Mouse (Mus musculus) MEL-GATA-1-ER (cell line): ENCODE data around the gene Adora3.

ENCODE experiments used
- DNase-seq: peaks from one replicate; pipeline ENCODE4 v3.0.0-alpha.2; 2012; ENCODE audit warnings: low read depth; ENCODE audit errors: extremely low read depth

The Adora3 gene

GRCm38 (mm10) chr3:105928781-105929180 is 58.1 kb downstream of the Adora3 start:
- no peak for DNase-seq

- no peak for DNase-seq
Observed at GRCm38 (mm10) chr3:105929821-105930220, 59.2 kb downstream of the Adora3 start.

DNA sequence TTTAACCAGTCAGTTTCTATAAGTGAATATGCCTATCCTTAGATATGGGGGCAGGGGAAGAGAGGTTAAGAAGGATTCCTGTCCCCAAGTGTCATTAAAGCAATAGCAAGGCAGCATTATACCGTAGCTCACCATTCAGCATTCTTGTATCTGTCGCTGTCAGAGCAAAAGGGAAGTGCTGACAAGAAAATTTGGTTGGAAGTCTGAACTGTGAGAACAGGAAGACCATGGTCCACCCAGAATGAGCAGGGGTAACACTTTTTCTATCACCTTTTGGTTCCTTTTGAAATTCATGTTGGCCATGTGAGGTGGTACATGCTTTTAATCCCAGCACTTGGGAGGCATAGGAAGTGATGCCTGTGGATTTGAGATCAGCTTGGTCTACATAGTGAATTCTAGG is 60.4 kb downstream of the Adora3 start:
- DNase-seq = peak; percentile 55

GRCm38 (mm10) chr3:105932240-105933071 is 61.8 kb downstream of the Adora3 start, which contains the start of gene I830077J02Rik:
Gene I830077J02Rik (minus strand): TSS chr3:105932664.
- DNase-seq = peak; percentile 98

DNA sequence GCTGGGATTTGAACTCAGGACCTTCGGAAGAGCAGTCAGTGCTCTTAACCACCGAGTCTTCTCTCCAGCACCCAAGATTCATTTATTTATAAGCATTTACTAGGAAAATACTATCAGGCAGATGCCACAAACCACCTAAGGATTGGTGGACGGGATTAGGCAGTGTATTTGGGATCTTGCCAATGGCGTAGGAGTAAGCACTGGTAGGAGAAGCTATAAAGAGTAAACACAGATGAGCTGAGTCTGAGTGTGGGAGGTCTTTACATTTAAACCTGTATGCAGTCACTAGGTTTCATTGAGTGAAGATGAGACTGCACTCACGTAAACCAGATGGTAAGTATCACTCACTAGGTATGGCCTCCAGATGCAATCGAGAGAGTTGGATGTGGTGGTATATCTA is 63.3 kb downstream of the Adora3 start:
- no peak for DNase-seq

GRCm38 (mm10) chr3:105935033-105935432 is 64.4 kb downstream of the Adora3 start:
- no peak for DNase-seq

- no peak for DNase-seq
Observed at GRCm38 (mm10) chr3:105936111-105936510, 65.5 kb downstream of the Adora3 start.

DNA sequence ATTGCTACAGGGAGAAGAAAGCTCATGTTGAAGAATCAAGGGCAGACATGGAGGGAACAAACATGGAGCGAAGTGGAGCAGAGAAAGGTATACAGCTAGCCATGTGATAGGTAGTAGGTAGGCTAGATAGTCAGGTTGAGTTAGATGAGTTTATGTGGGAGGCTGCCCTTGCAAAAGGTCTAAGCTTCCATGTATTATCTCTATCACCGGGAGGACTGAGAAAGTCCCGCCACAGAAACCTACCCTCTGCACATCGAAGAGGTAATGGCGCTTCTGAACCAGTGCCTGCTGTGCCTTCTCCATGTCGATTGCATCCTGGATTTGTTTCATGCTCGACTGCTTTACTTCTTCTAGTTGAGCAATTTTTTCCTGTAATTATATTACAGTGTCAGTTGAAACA is 80.7 kb downstream of the Adora3 start:
- DNase-seq = no peak

DNA sequence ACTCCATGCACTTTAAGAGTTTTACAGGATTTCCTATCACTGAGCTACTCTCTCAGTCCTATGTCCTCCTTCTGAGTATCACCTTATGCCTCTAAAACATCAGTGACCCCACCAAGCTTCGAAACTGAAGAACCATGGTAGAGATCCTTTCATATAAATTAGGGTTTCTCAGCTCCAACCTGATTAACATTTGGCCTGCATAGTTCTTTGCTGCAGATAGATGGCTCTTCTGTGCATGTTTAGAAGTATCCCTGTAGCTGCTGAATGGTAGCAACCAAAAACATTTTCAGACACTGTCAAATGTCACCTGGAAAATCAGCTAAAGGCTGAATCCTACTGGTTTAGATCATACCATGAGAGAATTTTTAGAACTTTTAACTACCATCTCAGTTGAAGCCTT is 86.6 kb downstream of the Adora3 start:
- no peak for DNase-seq

GRCm38 (mm10) chr3:105958204-105958603 is 87.5 kb downstream of the Adora3 start:
- DNase-seq = no peak
